Mouse (Mus musculus) bone marrow macrophage, adult 2 months (primary cell): ENCODE data around the gene Pofut2.

Experiments
- CTCF ChIP-seq: IDR thresholded peaks from 2 replicates; pipeline ENCODE4 v1.5.1; 2012; ENCODE audit warnings: low read depth, mild to moderate bottlenecking, low read length, moderate library complexity
- POLR2A ChIP-seq: IDR thresholded peaks from 2 replicates; pipeline ENCODE4 v1.6.1; 2012; ENCODE audit warnings: mild to moderate bottlenecking, low read depth, low read length, borderline replicate concordance

- TF ChIP-seq CTCF (no peak), POLR2A (no peak)
These were observed 8.0 kb downstream of the Pofut2 start for GRCm38 (mm10) chr10:77267027-77267426.
